Mouse (Mus musculus): Measurements from ENCODE around the gene Myh7. TPM values are rescaled to one million over a fixed set of nuclear protein-coding genes. Genes with fewer than 3 reads are reported as not detected.
"Not testable (repeated sequence)": the region's sequence is repeated elsewhere in the genome, so short reads cannot be mapped to it uniquely, and the experiment has no call there.

Gene Myh7
- total and polyA plus RNA-seq, 3 experiments = 0.16 to 0.90 (median 0.17) TPM

DNA sequence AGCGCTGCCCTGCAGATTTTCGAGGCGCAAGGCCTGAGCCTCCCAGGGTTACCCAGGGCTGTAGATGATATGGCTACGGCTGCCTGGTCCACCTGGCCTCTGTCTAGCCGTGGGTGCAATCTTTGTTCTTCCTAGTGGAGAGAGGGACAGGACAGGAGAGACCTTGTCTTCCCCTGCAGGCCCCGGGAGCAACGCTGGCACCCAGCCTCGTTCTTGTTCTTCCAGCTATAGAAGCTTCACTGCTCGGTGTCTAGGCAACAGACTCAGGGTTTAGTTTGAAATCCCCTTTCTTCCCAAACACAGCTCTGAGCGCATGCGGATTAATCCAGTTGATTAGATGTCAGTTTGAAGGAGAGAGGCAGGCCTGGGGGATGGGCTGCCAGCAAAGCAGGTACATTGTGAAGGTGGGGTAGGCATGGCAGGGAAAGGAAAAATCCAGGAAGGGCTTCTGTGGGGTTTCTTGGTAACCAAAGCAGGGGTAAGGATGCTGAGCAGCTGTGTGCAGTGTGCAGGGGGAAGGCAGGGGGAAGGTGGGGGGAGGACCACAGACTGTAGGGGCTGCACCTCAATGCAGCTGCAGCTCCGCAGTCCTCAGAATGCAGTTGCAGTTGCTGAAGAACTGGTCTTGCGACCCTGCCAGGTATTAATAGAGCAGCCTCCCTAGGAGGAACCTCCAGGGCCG lies 1.2 kb upstream of the Myh7 start:
- no peak for DNase-seq (ENCODE audit: low spot score)
- TF ChIP-seq CTCF (IDR thresholded peaks at IDR 0.05; ENCODE audit: low read depth, low read length) = no peak
- no peak for TF ChIP-seq GATA1 (IDR thresholded peaks at IDR 0.05; ENCODE audit: borderline replicate concordance, low read length)
- TF ChIP-seq TAL1 (conservative IDR thresholded peaks at IDR 0.05; ENCODE audit: low read depth, low read length) = no peak
- no peak for TF ChIP-seq GATA2 (IDR thresholded peaks at IDR 0.05; ENCODE audit: borderline replicate concordance, low read depth, low read length)
- no peak for TF ChIP-seq POLR2AphosphoS5 (IDR thresholded peaks at IDR 0.05; ENCODE audit: insufficient replicate concordance, low read depth, low read length)
- ATAC-seq (ENCODE audit: extremely low read depth, insufficient number of reproducible peaks, low FRiP score, poor library complexity, severe bottlenecking) = no peak

DNA sequence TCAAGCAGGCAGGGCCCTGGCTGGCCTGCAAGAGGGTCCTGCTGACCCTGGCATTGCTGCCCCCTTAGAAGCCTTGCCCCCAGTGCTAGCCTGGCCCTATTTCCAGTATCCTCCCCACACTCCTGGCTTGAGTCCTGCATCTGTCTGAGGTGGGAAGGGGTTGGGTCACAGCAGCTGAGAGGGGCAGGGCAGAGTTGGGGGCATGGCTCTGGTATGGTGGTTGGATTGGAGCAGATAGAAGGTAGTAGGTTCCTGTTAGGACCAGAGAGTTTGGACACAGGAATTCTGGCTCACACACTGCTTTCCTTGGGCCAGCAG lies 402 bp upstream of the Myh7 start:
- H3K27me3 ChIP-seq (ENCODE audit: insufficient read depth, low read length) = peaks cover 38% of the 10 kb centered on the region; the same call in 1 of the 2 replicates
- H3K36me3 ChIP-seq (replicated peaks) = no peaks in the 10 kb centered on the region
- ATAC-seq (ENCODE audit: extremely low read depth, insufficient number of reproducible peaks, low FRiP score, poor library complexity, severe bottlenecking) (no peak), DNase-seq (ENCODE audit: low spot score) (no peak)
- H3K4me1 ChIP-seq (ENCODE audit: insufficient read depth, low read depth, low read length) = no peaks in the 10 kb centered on the region
- no peaks in the 10 kb centered on the region for H3K9me3 ChIP-seq (replicated peaks)
- no peak for TF ChIP-seq TAL1 (conservative IDR thresholded peaks at IDR 0.05; ENCODE audit: low read depth, low read length)
- no peak for TF ChIP-seq POLR2AphosphoS5 (IDR thresholded peaks at IDR 0.05; ENCODE audit: insufficient replicate concordance, low read depth, low read length)
- TF ChIP-seq GATA1 (IDR thresholded peaks at IDR 0.05; ENCODE audit: borderline replicate concordance, low read length) = no peak
- no peak for TF ChIP-seq CTCF (IDR thresholded peaks at IDR 0.05; ENCODE audit: low read depth, low read length)
- no peak for TF ChIP-seq GATA2 (IDR thresholded peaks at IDR 0.05; ENCODE audit: borderline replicate concordance, low read depth, low read length)
- no peak overlapping the region for H3K4me3 ChIP-seq (ENCODE audit: low read depth, low read length)

More for the DNA sequence above, 1.2 kb upstream of the Myh7 start:
- H3K4me1 ChIP-seq (ENCODE audit: insufficient read depth, low read depth, low read length) = no peaks in the 10 kb centered on the region
- peaks cover 38% of the 10 kb centered on the region; the same call in 1 of the 2 replicates for H3K27me3 ChIP-seq (ENCODE audit: insufficient read depth, low read length)
- no peak overlapping the region for H3K4me3 ChIP-seq (ENCODE audit: low read depth, low read length)
- no peaks in the 10 kb centered on the region for H3K9me3 ChIP-seq (replicated peaks)
- H3K36me3 ChIP-seq (replicated peaks) = no peaks in the 10 kb centered on the region

DNA sequence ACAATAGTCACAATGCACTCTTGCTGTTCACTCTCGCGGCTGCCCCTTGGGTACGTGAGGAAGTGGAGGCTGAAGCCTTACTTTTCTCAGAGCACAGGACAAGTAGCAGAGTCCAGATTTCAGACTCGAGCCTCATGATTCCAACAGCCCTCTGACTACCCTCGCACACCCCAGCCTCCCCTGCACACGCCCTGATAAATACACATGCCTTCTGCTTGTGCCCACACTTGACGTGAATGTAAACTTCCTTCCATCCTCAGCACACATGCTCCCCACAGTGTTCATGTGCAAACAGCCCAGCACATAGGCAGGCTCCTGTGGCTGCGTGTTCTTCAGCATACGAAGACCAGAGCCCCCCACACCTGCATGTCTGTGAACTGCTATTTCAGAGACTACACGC lies 790 bp downstream of the Myh7 start:
- Histone ChIP-seq H3K9me3 (replicated peaks) (no peaks in the 10 kb centered on the region), H3K4me3 (ENCODE audit: low read depth, low read length) (no peak overlapping the region), H3K36me3 (replicated peaks) (no peaks in the 10 kb centered on the region), H3K27me3 (ENCODE audit: insufficient read depth, low read length) (peaks cover 38% of the 10 kb centered on the region; the same call in 1 of the 2 replicates), H3K4me1 (ENCODE audit: insufficient read depth, low read depth, low read length) (no peaks in the 10 kb centered on the region)
- DNase-seq (ENCODE audit: low spot score) (no peak), ATAC-seq (ENCODE audit: extremely low read depth, insufficient number of reproducible peaks, low FRiP score, poor library complexity, severe bottlenecking) (no peak)
- TF ChIP-seq GATA1 (IDR thresholded peaks at IDR 0.05; ENCODE audit: borderline replicate concordance, low read length) (no peak), GATA2 (IDR thresholded peaks at IDR 0.05; ENCODE audit: borderline replicate concordance, low read depth, low read length) (no peak), TAL1 (conservative IDR thresholded peaks at IDR 0.05; ENCODE audit: low read depth, low read length) (no peak), CTCF (IDR thresholded peaks at IDR 0.05; ENCODE audit: low read depth, low read length) (no peak), POLR2AphosphoS5 (IDR thresholded peaks at IDR 0.05; ENCODE audit: insufficient replicate concordance, low read depth, low read length) (no peak)

DNA sequence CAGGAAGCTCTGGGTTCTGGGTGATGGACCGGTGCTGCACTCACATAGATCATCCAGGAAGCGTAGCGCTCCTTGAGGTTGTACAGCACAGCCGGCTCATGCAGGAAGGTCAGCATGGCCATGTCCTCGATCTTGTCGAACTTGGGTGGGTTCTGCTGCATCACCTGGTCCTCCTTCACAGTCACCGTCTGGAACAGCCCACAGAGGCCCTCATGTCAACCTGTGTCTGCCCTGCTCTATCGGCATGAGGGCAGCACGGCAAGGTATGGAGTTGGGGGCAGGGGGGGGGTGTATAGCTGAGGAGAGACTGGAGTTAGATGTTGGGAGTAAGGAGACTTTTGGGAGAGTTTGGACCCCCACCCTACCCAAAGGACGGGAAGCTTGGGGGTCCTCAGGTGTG lies 2.2 kb downstream of the Myh7 start:
- TF ChIP-seq GATA2 (IDR thresholded peaks at IDR 0.05; ENCODE audit: borderline replicate concordance, low read depth, low read length) = no peak
- no peak for TF ChIP-seq TAL1 (conservative IDR thresholded peaks at IDR 0.05; ENCODE audit: low read depth, low read length)
- no peak for TF ChIP-seq POLR2AphosphoS5 (IDR thresholded peaks at IDR 0.05; ENCODE audit: insufficient replicate concordance, low read depth, low read length)
- H3K36me3 ChIP-seq (replicated peaks) = no peaks in the 10 kb centered on the region
- no peaks in the 10 kb centered on the region for H3K4me1 ChIP-seq (ENCODE audit: insufficient read depth, low read depth, low read length)
- no peak overlapping the region for H3K4me3 ChIP-seq (ENCODE audit: low read depth, low read length)
- ATAC-seq (ENCODE audit: extremely low read depth, insufficient number of reproducible peaks, low FRiP score, poor library complexity, severe bottlenecking) = no peak
- no peaks in the 10 kb centered on the region for H3K9me3 ChIP-seq (replicated peaks)
- peaks cover 43% of the 10 kb centered on the region; the same call in 1 of the 2 replicates for H3K27me3 ChIP-seq (ENCODE audit: insufficient read depth, low read length)
- no peak for DNase-seq (ENCODE audit: low spot score)

DNA sequence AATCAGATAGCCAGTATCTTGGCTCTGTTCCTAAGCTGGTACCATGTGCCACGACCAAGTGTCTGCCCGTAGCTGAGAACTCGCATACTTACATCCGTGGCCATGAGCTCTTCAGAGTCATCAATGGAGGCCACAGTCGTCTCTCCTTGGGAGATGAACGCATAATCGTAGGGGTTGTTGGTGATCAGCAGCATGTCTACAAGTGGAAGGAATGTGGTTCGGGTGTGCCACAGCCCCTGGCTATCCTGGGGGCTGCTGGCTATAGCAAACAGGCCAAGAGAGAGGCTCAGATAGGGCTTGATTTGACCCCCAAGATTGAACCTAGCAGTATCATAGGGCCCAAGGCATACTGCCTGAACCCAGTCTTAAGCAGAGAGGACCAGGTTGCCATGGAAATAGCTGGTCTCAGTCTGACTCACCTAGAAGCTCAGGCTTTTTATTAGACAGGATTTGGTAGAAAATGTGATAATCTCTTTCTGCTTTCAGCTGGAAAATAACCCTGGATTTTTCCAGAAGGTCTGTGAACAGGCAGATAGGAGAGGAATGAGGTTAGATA lies 4.5 kb downstream of the Myh7 start:
- peaks cover 30% of the 10 kb centered on the region; the same call in 1 of the 2 replicates for H3K27me3 ChIP-seq (ENCODE audit: insufficient read depth, low read length)
- H3K9me3 ChIP-seq (replicated peaks) = no peaks in the 10 kb centered on the region
- ATAC-seq (ENCODE audit: extremely low read depth, insufficient number of reproducible peaks, low FRiP score, poor library complexity, severe bottlenecking) (no peak), DNase-seq (ENCODE audit: low spot score) (no peak)
- H3K36me3 ChIP-seq (replicated peaks) = no peaks in the 10 kb centered on the region
- H3K4me3 ChIP-seq (ENCODE audit: low read depth, low read length) = no peak overlapping the region
- TF ChIP-seq POLR2AphosphoS5 (IDR thresholded peaks at IDR 0.05; ENCODE audit: insufficient replicate concordance, low read depth, low read length) = no peak
- TF ChIP-seq TAL1 (conservative IDR thresholded peaks at IDR 0.05; ENCODE audit: low read depth, low read length) = no peak
- no peak for TF ChIP-seq CTCF (IDR thresholded peaks at IDR 0.05; ENCODE audit: low read depth, low read length)
- no peak for TF ChIP-seq GATA1 (IDR thresholded peaks at IDR 0.05; ENCODE audit: borderline replicate concordance, low read length)
- H3K4me1 ChIP-seq (ENCODE audit: insufficient read depth, low read depth, low read length) = no peaks in the 10 kb centered on the region

DNA sequence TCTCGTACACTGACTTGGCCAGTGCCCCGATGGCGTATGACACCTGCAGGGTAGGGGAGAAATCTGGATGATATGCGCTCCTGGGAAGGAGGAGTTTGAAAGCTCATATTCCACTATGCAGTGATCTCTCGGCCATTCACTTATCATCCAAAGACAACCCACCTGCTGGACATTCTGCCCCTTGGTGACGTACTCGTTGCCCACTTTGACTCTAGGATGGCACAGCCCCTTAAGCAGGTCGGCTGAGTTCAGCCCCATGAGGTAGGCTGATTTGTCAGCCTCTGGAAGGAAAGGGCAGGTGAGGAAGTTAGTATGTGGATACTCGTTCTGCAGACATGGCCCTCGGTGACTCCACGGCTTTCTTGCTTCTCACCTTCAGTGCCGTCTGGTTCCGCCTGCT lies 5.5 kb downstream of the Myh7 start:
- TF ChIP-seq GATA1 (IDR thresholded peaks at IDR 0.05; ENCODE audit: borderline replicate concordance, low read length) (no peak), POLR2AphosphoS5 (IDR thresholded peaks at IDR 0.05; ENCODE audit: insufficient replicate concordance, low read depth, low read length) (no peak), GATA2 (IDR thresholded peaks at IDR 0.05; ENCODE audit: borderline replicate concordance, low read depth, low read length) (no peak), CTCF (IDR thresholded peaks at IDR 0.05; ENCODE audit: low read depth, low read length) (no peak), TAL1 (conservative IDR thresholded peaks at IDR 0.05; ENCODE audit: low read depth, low read length) (no peak)
- H3K4me1 ChIP-seq (ENCODE audit: insufficient read depth, low read depth, low read length) = no peaks in the 10 kb centered on the region
- peaks cover 28% of the 10 kb centered on the region; the same call in 1 of the 2 replicates for H3K27me3 ChIP-seq (ENCODE audit: insufficient read depth, low read length)
- ATAC-seq (ENCODE audit: extremely low read depth, insufficient number of reproducible peaks, low FRiP score, poor library complexity, severe bottlenecking) (no peak), DNase-seq (ENCODE audit: low spot score) (no peak)
- H3K4me3 ChIP-seq (ENCODE audit: low read depth, low read length) = no peak overlapping the region
- no peaks in the 10 kb centered on the region for H3K9me3 ChIP-seq (replicated peaks)
- no peaks in the 10 kb centered on the region for H3K36me3 ChIP-seq (replicated peaks)

DNA sequence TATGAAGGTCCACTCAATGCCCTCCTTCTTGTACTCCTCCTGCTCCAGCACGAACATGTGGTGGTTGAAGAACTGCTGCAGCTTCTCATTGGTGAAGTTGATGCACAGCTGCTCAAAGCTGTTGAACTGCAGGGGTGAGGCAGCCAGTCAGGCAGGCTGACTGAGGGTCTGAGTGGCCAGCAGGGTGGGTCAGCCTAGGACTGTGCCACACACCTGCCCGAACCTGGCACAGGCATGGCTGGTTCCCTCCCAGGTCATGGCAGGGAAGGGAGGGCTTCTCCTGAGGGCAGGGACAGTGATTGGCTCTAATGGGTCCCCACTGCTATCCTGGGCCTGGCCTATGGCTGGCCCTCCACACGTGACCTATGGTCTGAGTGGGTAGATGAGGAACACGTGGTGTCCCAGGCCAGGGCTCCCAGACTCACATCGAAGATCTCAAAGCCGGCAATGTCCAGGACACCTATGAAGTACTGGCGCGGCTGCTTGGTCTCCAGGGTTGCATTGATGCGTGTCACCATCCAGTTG lies 6.0 kb downstream of the Myh7 start:
- ATAC-seq (ENCODE audit: extremely low read depth, insufficient number of reproducible peaks, low FRiP score, poor library complexity, severe bottlenecking); DNase-seq (ENCODE audit: low spot score); H3K9me3 ChIP-seq (replicated peaks); H3K4me3 ChIP-seq (ENCODE audit: low read depth, low read length); H3K36me3 ChIP-seq (replicated peaks); H3K4me1 ChIP-seq (ENCODE audit: insufficient read depth, low read depth, low read length): not testable (repeated sequence)
- peaks cover 24% of the 10 kb centered on the region; the same call in 1 of the 2 replicates for H3K27me3 ChIP-seq (ENCODE audit: insufficient read depth, low read length)
